Mouse (Mus musculus) megakaryocyte, embryonic 14.5 days (primary cell): ENCODE data around the gene Tmem9b.

ENCODE experiments used
- FLI1 ChIP-seq: IDR thresholded peaks from 2 replicates; pipeline ENCODE4 v1.6.1; 2012; ENCODE audit warnings: low read length, inconsistent platforms, mixed read lengths
- GATA1 ChIP-seq: IDR thresholded peaks from 3 replicates; pipeline ENCODE4 v1.6.1; 2012; ENCODE audit warnings: mixed read lengths, low read length, inconsistent platforms, borderline replicate concordance

DNA sequence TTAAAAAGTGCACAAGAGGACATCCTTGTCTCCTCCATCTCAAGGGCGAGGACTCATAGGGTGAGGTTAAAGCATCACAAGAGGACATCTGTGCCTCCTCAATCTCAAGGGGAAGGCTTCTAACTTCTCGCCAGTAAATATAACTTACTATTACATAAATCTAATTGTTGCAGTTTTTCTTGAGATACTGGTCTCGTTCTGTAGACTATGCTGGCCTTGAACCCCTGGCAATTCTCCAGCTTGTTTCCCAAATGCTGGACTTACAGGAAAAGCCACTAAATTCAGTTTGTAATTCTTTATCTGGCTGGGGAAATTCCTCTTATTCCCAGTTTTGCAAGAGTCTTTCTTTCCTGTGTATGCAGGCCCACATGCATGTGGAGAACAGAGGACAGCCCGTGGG is 17.9 kb downstream of the Tmem9b start:
- TF ChIP-seq GATA1 (no peak), FLI1 (no peak)
